Mouse (Mus musculus) G1E (cell line): ENCODE results near the gene Tmub1. TPM values are rescaled to one million over a fixed set of nuclear protein-coding genes. Genes with fewer than 3 reads are reported as not detected.

Experiments used
- ATAC-seq: 2 replicates; pipeline ENCODE4 v1.8.0; 2016; ENCODE audit warnings: mild to moderate bottlenecking; ENCODE audit not compliant: insufficient number of reproducible peaks, poor library complexity, low FRiP score, severe bottlenecking; ENCODE audit errors: extremely low read depth
- DNase-seq: peaks from one replicate; pipeline ENCODE4 v3.0.0; 2012; ENCODE audit warnings: low spot score
- H3K27me3 ChIP-seq: 2 replicates; pipeline ENCODE4 v1.6.1; 2012; ENCODE audit warnings: mild to moderate bottlenecking, low read length, inconsistent platforms; ENCODE audit not compliant: insufficient read depth
- H3K36me3 ChIP-seq: replicated peaks from 2 replicates; pipeline ENCODE3; 2012; ENCODE audit warnings: mild to moderate bottlenecking, inconsistent platforms
- H3K4me1 ChIP-seq: 2 replicates; pipeline ENCODE4 v1.6.1; 2012; ENCODE audit warnings: low read depth, low read length, inconsistent platforms, mixed read lengths; ENCODE audit not compliant: insufficient read depth
- H3K4me3 ChIP-seq: 2 replicates; pipeline ENCODE4 v1.5.1; 2012; ENCODE audit warnings: low read depth, mild to moderate bottlenecking, inconsistent platforms, low read length, moderate library complexity, mixed read lengths
- H3K9me3 ChIP-seq: replicated peaks from 2 replicates; pipeline ENCODE4 v1.6.1; 2012; ENCODE audit warnings: inconsistent platforms
- CTCF ChIP-seq: IDR thresholded peaks from 2 replicates; pipeline ENCODE4 v1.5.1; 2012; ENCODE audit warnings: low read depth, low read length, inconsistent platforms, mixed read lengths
- GATA1 ChIP-seq: IDR thresholded peaks from 2 replicates; pipeline ENCODE4 v1.6.1; 2012; ENCODE audit warnings: borderline replicate concordance, low read length, inconsistent platforms, mixed read lengths
- GATA2 ChIP-seq: IDR thresholded peaks from 2 replicates; pipeline ENCODE4 v1.6.1; 2012; ENCODE audit warnings: low read depth, low read length, inconsistent platforms, borderline replicate concordance
- POLR2AphosphoS5 ChIP-seq: IDR thresholded peaks from 2 replicates; pipeline ENCODE4 v1.6.1; 2012; ENCODE audit warnings: low read depth, low read length, inconsistent platforms; ENCODE audit not compliant: insufficient replicate concordance
- TAL1 ChIP-seq: conservative IDR thresholded peaks from 2 replicates; pipeline ENCODE4 v1.6.1; 2012; ENCODE audit warnings: low read depth, low read length, inconsistent platforms, mixed read lengths
- polyA plus RNA-seq: library from polyadenylated mRNA; stranded (reverse); fragments of >175 nt; gene quantifications from 2 replicates; pipeline ENCODE4 v1.2.3, GENCODE M21; 2012
- total RNA-seq, 2 experiments: library from RNA; stranded (forward) in 1 of 2; stranded (reverse) in 1 of 2; fragments of 200-1000 nt in 1 of 2; fragments of >200 nt in 1 of 2; fragmentation: Nextera tagmentation in 1 of 2; gene quantifications; 2 replicates each; pipeline ENCODE4 v1.2.3; 2014 to 2017

Gene Tmub1
- total and polyA plus RNA-seq, 3 experiments = 11.1 to 38.1 (median 13.3) TPM

DNA sequence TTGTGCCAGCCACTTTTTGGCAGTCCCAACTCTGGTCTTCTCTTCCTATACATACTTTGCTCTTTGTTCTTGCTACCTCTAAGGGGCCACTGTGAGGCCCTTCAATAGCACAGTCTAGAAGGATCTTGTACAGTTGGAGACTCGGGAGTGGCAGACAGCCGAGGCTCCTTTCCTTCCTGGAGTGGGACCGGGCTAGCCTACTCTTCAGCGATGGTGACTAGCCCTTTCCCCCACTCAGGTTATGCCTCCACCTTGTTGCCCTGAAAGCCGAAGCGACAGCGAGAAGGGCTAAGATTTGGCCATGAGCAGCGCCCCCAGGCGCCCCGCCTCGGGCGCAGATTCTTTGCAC is 20.4 kb downstream of the Tmub1 start:
- Histone ChIP-seq H3K4me1 (peaks cover 57% of the 10 kb centered on the region), H3K4me3 (no peak overlapping the region; the same call in 1 of the 2 replicates), H3K36me3 (peaks cover 49% of the 10 kb centered on the region), H3K27me3 (no peaks in the 10 kb centered on the region), H3K9me3 (no peaks in the 10 kb centered on the region)
- ATAC-seq (no peak), DNase-seq (no peak)
- no peak for TF ChIP-seq POLR2AphosphoS5

- Histone ChIP-seq H3K27me3 (no peaks in the 10 kb centered on the region), H3K4me1 (peaks cover 58% of the 10 kb centered on the region), H3K36me3 (peaks cover 49% of the 10 kb centered on the region), H3K4me3 (peak overlapping the region; percentile 74; the same call in 1 of the 2 replicates), H3K9me3 (no peaks in the 10 kb centered on the region)
- TF ChIP-seq CTCF (no peak), GATA1 (no peak), GATA2 (no peak), TAL1 (no peak), POLR2AphosphoS5 (no peak)
- ATAC-seq (no peak), DNase-seq (peak; percentile 47)
Measured at GRCm38 (mm10) chr5:24426556-24427284, 20.9 kb downstream of the Tmub1 start.

DNA sequence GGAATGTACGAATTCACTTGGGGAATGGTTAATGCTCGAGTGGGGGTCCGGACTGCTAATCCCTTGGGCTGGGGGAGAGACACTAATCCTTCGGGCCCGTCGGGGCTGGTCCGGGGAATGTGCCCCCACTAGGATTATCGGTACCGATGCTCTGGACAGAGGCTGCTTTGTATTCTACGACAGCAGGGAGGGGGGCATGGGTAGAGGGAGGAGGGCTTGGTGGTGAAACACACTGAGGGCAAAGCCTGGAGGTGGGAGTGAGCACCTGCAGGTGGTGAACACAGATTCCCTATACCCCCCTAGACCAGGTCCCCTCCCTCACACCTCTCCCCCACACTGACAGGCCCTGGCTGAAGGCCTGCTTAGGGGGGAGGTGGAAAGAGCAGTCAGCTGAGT is 21.6 kb downstream of the Tmub1 start:
- H3K9me3 ChIP-seq = no peaks in the 10 kb centered on the region
- H3K27me3 ChIP-seq = no peaks in the 10 kb centered on the region
- DNase-seq (no peak), ATAC-seq (no peak)
- TF ChIP-seq POLR2AphosphoS5 (no peak), GATA2 (no peak), TAL1 (no peak), GATA1 (no peak), CTCF (no peak)
- H3K36me3 ChIP-seq = peaks cover 49% of the 10 kb centered on the region
- H3K4me1 ChIP-seq = peaks cover 58% of the 10 kb centered on the region
- peak overlapping the region; percentile 74; the same call in 1 of the 2 replicates for H3K4me3 ChIP-seq

DNA sequence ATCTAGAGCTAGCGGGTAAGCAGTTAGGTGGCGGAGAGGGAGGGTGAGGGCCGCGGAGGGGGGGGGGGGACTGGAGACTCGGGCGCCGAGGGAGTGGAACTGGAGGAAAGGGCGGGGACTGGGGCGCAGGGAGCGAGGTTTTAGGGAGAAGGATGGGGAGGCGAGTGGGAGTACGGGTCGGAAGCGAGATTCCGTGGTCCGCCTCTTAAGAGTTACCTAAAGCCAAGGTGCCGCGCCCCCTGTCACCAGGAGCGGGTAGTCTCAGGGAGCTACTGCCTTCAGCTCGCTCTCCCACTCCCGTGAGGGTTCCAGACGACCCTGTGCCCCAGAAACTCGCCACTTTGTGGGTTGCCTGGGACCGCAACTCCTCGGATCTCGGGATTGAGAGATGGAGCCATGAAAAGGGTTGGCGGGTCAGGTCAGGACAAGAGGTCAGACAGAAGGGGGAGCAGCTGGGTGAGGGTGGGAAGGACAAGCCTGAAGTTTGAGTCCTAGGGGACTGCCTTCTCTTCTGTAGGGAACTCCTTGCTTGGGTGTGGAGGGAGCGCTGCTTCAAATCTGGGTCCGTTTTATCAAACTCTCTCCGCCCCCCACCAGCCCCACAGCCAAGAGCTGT is 22.1 kb downstream of the Tmub1 start:
- H3K4me1 ChIP-seq = peaks cover 58% of the 10 kb centered on the region
- no peak for ATAC-seq

DNA sequence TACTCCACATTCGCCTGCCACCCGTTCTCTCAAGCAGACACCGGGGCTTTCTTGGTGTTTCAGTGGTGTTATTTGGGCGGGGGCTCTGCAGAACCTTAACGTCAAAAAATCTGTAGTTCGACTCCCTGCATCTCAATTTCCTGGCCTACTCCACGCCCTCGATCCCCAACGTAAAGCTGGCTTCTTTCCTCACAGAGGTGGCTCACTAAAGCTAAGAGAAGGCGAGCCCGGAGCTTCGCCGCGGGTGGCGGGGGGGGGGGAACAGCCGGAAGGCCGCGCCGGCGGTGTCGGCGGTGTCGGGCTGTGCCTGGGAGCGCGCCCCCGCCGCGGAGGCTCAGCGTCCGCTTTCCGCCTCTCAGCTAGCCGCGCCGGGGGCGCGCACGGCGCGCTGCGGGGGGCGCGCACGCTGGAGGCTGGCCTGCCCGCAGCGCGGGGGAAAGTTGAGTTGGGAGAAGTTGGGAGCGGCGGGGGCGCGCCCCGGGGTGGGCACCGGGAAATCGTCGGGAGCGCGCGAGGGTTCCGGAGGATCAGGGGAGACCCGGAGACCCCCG is 22.7 kb downstream of the Tmub1 start:
- DNase-seq = peak; percentile 92
- H3K4me1 ChIP-seq = peaks cover 58% of the 10 kb centered on the region

More for the DNA sequence above, 22.1 kb downstream of the Tmub1 start:
- Histone ChIP-seq H3K27me3 (no peaks in the 10 kb centered on the region), H3K4me3 (peak overlapping the region; percentile 74), H3K36me3 (peaks cover 49% of the 10 kb centered on the region), H3K9me3 (no peaks in the 10 kb centered on the region)
- DNase-seq = peak; percentile 52
- no peak for TF ChIP-seq GATA1
- no peak for TF ChIP-seq GATA2
- no peak for TF ChIP-seq CTCF
- TF ChIP-seq POLR2AphosphoS5 = no peak
- TF ChIP-seq TAL1 = no peak

DNA sequence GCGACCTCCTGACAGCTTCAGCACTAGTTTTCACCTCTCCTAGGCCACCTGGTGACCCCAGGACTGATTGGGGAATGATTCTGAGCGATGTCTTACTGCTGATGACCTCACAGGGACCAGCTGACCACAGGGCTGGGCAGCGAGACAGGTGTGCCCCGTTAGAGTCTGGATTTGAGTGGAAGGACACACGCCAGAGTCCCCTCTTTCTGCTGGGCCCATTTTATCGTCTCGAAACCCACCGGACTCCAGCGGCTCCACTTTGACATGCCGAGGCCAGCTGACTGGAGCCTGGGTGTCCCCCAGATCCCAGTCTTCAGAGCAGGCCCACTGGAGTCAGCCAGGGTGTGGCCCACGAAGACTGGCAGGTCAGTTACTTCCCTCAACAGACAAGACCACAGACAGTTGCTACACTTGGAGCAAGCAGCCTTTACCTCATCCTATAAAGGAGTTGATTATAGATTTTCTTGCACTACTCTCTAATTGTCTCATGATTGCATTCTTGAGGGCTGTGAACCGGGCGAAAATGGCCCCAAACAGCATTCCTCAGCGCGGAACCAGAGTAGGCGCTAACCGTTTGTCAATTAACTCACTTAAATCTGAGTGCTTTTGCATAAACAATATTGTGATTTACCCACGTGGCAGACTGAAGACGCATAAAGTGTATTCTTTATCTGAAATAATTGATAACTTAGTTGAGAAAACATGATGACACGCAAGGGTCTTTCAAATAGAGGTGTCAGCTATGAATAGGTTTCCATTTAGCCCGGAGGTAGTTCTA is 23.5 kb downstream of the Tmub1 start:
- peak; percentile 34 for DNase-seq

More for the DNA sequence above, 22.7 kb downstream of the Tmub1 start:
- no peaks in the 10 kb centered on the region for H3K9me3 ChIP-seq
- TF ChIP-seq GATA2 (no peak), GATA1 (no peak), TAL1 (no peak), POLR2AphosphoS5 (no peak), CTCF (no peak)
- H3K36me3 ChIP-seq = peaks cover 49% of the 10 kb centered on the region
- ATAC-seq = no peak
- H3K4me3 ChIP-seq = peak overlapping the region; percentile 74
- no peaks in the 10 kb centered on the region for H3K27me3 ChIP-seq

More for the DNA sequence above, 23.5 kb downstream of the Tmub1 start:
- peaks cover 49% of the 10 kb centered on the region for H3K36me3 ChIP-seq
- TF ChIP-seq CTCF = no peak
- TF ChIP-seq POLR2AphosphoS5 = no peak
- no peak for TF ChIP-seq GATA1
- TF ChIP-seq GATA2 = no peak
- TF ChIP-seq TAL1 = no peak
- no peak for ATAC-seq
- H3K9me3 ChIP-seq = no peaks in the 10 kb centered on the region
- peaks cover 58% of the 10 kb centered on the region for H3K4me1 ChIP-seq
- H3K27me3 ChIP-seq = no peaks in the 10 kb centered on the region
- H3K4me3 ChIP-seq = peak overlapping the region; percentile 74
